ENCODE assay signal across 25 mouse cellular contexts in genomic region chr2:130452266-130452665, GRCm38 (mm10). TPM values are rescaled to one million over a fixed set of nuclear protein-coding genes. Genes with fewer than 3 reads are reported as not detected.
DNase-seq lines count a peak whose midpoint lies in the region; ATAC-seq lines count a peak whose summit lies in the region.
"Had no signal": no experiment of that assay in that cellular context is flagged by ENCODE, and none has a peak within 500 bp of the region (broad histone marks: within the 10 kb centered on the region; RNA-seq: fewer than 3 reads in every experiment).

No protein-coding gene starts in this region.

- no peaks in the 10 kb centered on the region for H3K36me3 ChIP-seq in hindbrain, embryonic 13.5 days
- H3K36me3 ChIP-seq in hindbrain, embryonic 12.5 days = no peaks in the 10 kb centered on the region
- H3K36me3 ChIP-seq in midbrain, embryonic 13.5 days = no peaks in the 10 kb centered on the region
- H3K36me3 ChIP-seq in midbrain, embryonic 10.5 days = no peaks in the 10 kb centered on the region
- no peaks in the 10 kb centered on the region for H3K36me3 ChIP-seq in forebrain, embryonic 16.5 days (ENCODE audit: control insufficient read depth, insufficient read depth)
- H3K36me3 ChIP-seq in macrophage (ENCODE audit: inconsistent target) = no peaks in the 10 kb centered on the region
- H3K36me3 ChIP-seq: heart, embryonic 15.5 days; intestine, embryonic 15.5 days; kidney, embryonic 15.5 days had no signal

- peak overlapping the region; percentile 89; the same call in 1 of the 2 replicates for H3K9ac ChIP-seq in hindbrain, embryonic 13.5 days
- no peak overlapping the region for H3K9ac ChIP-seq in hindbrain, embryonic 12.5 days
- no peak overlapping the region for H3K9ac ChIP-seq in midbrain, embryonic 13.5 days (replicated peaks)
- no peak overlapping the region for H3K9ac ChIP-seq in forebrain, embryonic 16.5 days (replicated peaks; ENCODE audit: low read depth, low read length)
- H3K9ac ChIP-seq: lung, embryonic 14.5 days had no signal

- no peak for DNase-seq in midbrain, embryonic 10.5 days (ENCODE audit: low spot score)
- no peak for DNase-seq in cerebellum, adult 11-12 months
- DNase-seq: gastrocnemius, postnatal 10 days; heart, adult 2 months; lung, embryonic 14.5 days; lung, postnatal 36 days; right cerebral cortex, adult 18-20 months had no signal

- H3K79me2 ChIP-seq in macrophage (ENCODE audit: inconsistent target) = peaks cover 69% of the 10 kb centered on the region

- H3K9me3 ChIP-seq in hindbrain, embryonic 13.5 days = no peaks in the 10 kb centered on the region
- no peaks in the 10 kb centered on the region for H3K9me3 ChIP-seq in hindbrain, embryonic 12.5 days (replicated peaks)
- no peaks in the 10 kb centered on the region for H3K9me3 ChIP-seq in midbrain, embryonic 13.5 days
- H3K9me3 ChIP-seq in midbrain, embryonic 10.5 days (replicated peaks) = no peaks in the 10 kb centered on the region
- no peaks in the 10 kb centered on the region for H3K9me3 ChIP-seq in forebrain, embryonic 16.5 days (ENCODE audit: control insufficient read depth, low read length)
- H3K9me3 ChIP-seq: heart, embryonic 15.5 days; intestine, embryonic 15.5 days; kidney, embryonic 15.5 days had no signal

- H3K4me3 ChIP-seq in hindbrain, embryonic 13.5 days = no peak overlapping the region
- no peak overlapping the region for H3K4me3 ChIP-seq in hindbrain, embryonic 12.5 days
- no peak overlapping the region for H3K4me3 ChIP-seq in midbrain, embryonic 13.5 days (replicated peaks)
- H3K4me3 ChIP-seq in midbrain, embryonic 10.5 days = no peak overlapping the region
- no peak overlapping the region for H3K4me3 ChIP-seq in forebrain, embryonic 16.5 days (replicated peaks; ENCODE audit: low read length)
- peak overlapping the region; percentile 85; the same call in 1 of the 2 replicates for H3K4me3 ChIP-seq in macrophage (ENCODE audit: inconsistent target)
- H3K4me3 ChIP-seq: heart, adult 2 months; intestine, embryonic 15.5 days had no signal

- H3K4me2 ChIP-seq in hindbrain, embryonic 13.5 days = peak overlapping the region; percentile 86; the same call in 1 of the 2 replicates
- no peak overlapping the region for H3K4me2 ChIP-seq in hindbrain, embryonic 12.5 days (replicated peaks)
- 0 out of 2 replicates have a peak overlapping the region, but pooled peaks have one; percentile 4 for H3K4me2 ChIP-seq in midbrain, embryonic 13.5 days (replicated peaks)
- 0 out of 2 replicates have a peak overlapping the region, but pooled peaks have one; percentile 89 for H3K4me2 ChIP-seq in forebrain, embryonic 16.5 days (ENCODE audit: low read length)

- 64% methylated on average over 2 of the region's 2 CpGs for WGBS in hindbrain, embryonic 13.5 days
- WGBS in hindbrain, embryonic 12.5 days = 70% methylated on average over 2 of the region's 2 CpGs
- 58% methylated on average over 2 of the region's 2 CpGs for WGBS in midbrain, embryonic 13.5 days
- 54% methylated on average over 2 of the region's 2 CpGs for WGBS in midbrain, embryonic 10.5 days
- WGBS in forebrain, embryonic 16.5 days = 47% methylated on average over 2 of the region's 2 CpGs
- WGBS in macrophage (ENCODE audit: missing documents) = 100% methylated on average over 1 of the region's 2 CpGs

- no peak for ATAC-seq in hindbrain, embryonic 13.5 days (ENCODE audit: low FRiP score)
- no peak for ATAC-seq in hindbrain, embryonic 12.5 days (ENCODE audit: low FRiP score)
- ATAC-seq in midbrain, embryonic 13.5 days = no peak
- ATAC-seq in forebrain, embryonic 16.5 days = no peak
- ATAC-seq in frontal cortex, adult (ENCODE audit: low TSS enrichment) = no peak
- ATAC-seq: intestine, embryonic 15.5 days had no signal

- H3K27me3 ChIP-seq in hindbrain, embryonic 13.5 days = peaks cover 8% of the 10 kb centered on the region
- H3K27me3 ChIP-seq in hindbrain, embryonic 12.5 days = peaks cover 7% of the 10 kb centered on the region; the same call in 1 of the 2 replicates
- peaks cover 15% of the 10 kb centered on the region for H3K27me3 ChIP-seq in midbrain, embryonic 13.5 days
- peaks cover 23% of the 10 kb centered on the region for H3K27me3 ChIP-seq in midbrain, embryonic 10.5 days (ENCODE audit: low read depth, poor library complexity, severe bottlenecking)
- no peaks in the 10 kb centered on the region for H3K27me3 ChIP-seq in forebrain, embryonic 16.5 days (replicated peaks; ENCODE audit: control insufficient read depth, insufficient read depth, low read length)
- H3K27me3 ChIP-seq: heart, embryonic 15.5 days; intestine, embryonic 15.5 days had no signal

- H3K4me1 ChIP-seq in hindbrain, embryonic 13.5 days (replicated peaks) = peaks cover 41% of the 10 kb centered on the region
- H3K4me1 ChIP-seq in hindbrain, embryonic 12.5 days = peaks cover 28% of the 10 kb centered on the region
- peaks cover 51% of the 10 kb centered on the region for H3K4me1 ChIP-seq in midbrain, embryonic 13.5 days (replicated peaks)
- H3K4me1 ChIP-seq in midbrain, embryonic 10.5 days = peaks cover 41% of the 10 kb centered on the region
- peaks cover 42% of the 10 kb centered on the region for H3K4me1 ChIP-seq in forebrain, embryonic 16.5 days (replicated peaks; ENCODE audit: control insufficient read depth, insufficient read depth, low read length)

- H3K27ac ChIP-seq in hindbrain, embryonic 13.5 days = no peak overlapping the region
- H3K27ac ChIP-seq in hindbrain, embryonic 12.5 days = no peak overlapping the region
- no peak overlapping the region for H3K27ac ChIP-seq in midbrain, embryonic 13.5 days
- H3K27ac ChIP-seq in midbrain, embryonic 10.5 days (replicated peaks) = no peak overlapping the region
- no peak overlapping the region for H3K27ac ChIP-seq in forebrain, embryonic 16.5 days (ENCODE audit: low read length)
- peak overlapping the region; percentile 81 for H3K27ac ChIP-seq in macrophage
- H3K27ac ChIP-seq: heart, adult 2 months; heart, embryonic 15.5 days; intestine, embryonic 15.5 days; kidney, embryonic 15.5 days; stomach, postnatal 0 days had no signal

RNA-seq across cellular contexts. Expression of gene Ptpra, which starts 2.2 kb away (rescaled TPM):
- polyA plus RNA-seq in hindbrain, embryonic 13.5 days (2015; fragmentation: Nextera tagmentation; extraction: Ambion mirVana) = 123 and 126 TPM in 2 replicates
- polyA plus RNA-seq in hindbrain, embryonic 12.5 days (2016; fragmentation: Nextera tagmentation; extraction: Ambion mirVana) = 129 and 138 TPM in 2 replicates
- 112 and 126 TPM in 2 replicates for polyA plus RNA-seq in midbrain, embryonic 13.5 days (2015; fragmentation: Nextera tagmentation; extraction: Ambion mirVana)
- polyA plus RNA-seq in midbrain, embryonic 10.5 days (2016; fragmentation: Nextera tagmentation; extraction: Ambion mirVana) = 88.2 and 91.8 TPM in 2 replicates
- 152 and 160 TPM in 2 replicates for polyA plus RNA-seq in forebrain, embryonic 16.5 days (2015; fragmentation: Nextera tagmentation; extraction: Ambion mirVana)
- 100 to 1,000 TPM; 111 to 422 (median 259) TPM for total RNA-seq in macrophage (2018; cell fraction: chromatin; rRNA removed)
- 100 to 1,000 TPM; 105 to 193 (median 134) TPM for total RNA-seq in macrophage (2018; cell fraction: cytosol; rRNA removed)
- 100 to 1,000 TPM; 110 to 340 (median 159) TPM for total RNA-seq in macrophage (2018; cell fraction: nucleus; rRNA removed)
- polyA plus RNA-seq in macrophage (2018) = 146 to 403 TPM (median 209 TPM) in 3 replicates

RNA-seq across cellular contexts. Expression of gene Pced1a, which starts 27.8 kb away (rescaled TPM):
- polyA plus RNA-seq in hindbrain, embryonic 13.5 days (2015; fragmentation: Nextera tagmentation; extraction: Ambion mirVana) = 12.0 and 12.2 TPM in 2 replicates
- polyA plus RNA-seq in hindbrain, embryonic 12.5 days (2016; fragmentation: Nextera tagmentation; extraction: Ambion mirVana) = 12.3 and 12.4 TPM in 2 replicates
- polyA plus RNA-seq in midbrain, embryonic 13.5 days (2015; fragmentation: Nextera tagmentation; extraction: Ambion mirVana) = 10.8 and 11.9 TPM in 2 replicates
- 13.9 and 14.4 TPM in 2 replicates for polyA plus RNA-seq in midbrain, embryonic 10.5 days (2016; fragmentation: Nextera tagmentation; extraction: Ambion mirVana)
- 17.3 and 17.8 TPM in 2 replicates for polyA plus RNA-seq in forebrain, embryonic 16.5 days (2015; fragmentation: Nextera tagmentation; extraction: Ambion mirVana)
- total RNA-seq in macrophage (2018; cell fraction: chromatin; rRNA removed) = 10 to 100 TPM; 37.9 to 74.4 (median 55.7) TPM
- 10 to 100 TPM in 10 of 26 experiments, 1 to 10 TPM in 16; 7.1 to 12.7 (median 9.2) TPM for total RNA-seq in macrophage (2018; cell fraction: cytosol; rRNA removed)
- 10 to 100 TPM; 24.9 to 66.1 (median 40.2) TPM for total RNA-seq in macrophage (2018; cell fraction: nucleus; rRNA removed)
- polyA plus RNA-seq in macrophage (2018) = 9.0 to 12.8 TPM (median 11.4 TPM) in 3 replicates

RNA-seq across cellular contexts. Expression of gene Vps16, which starts 28.1 kb away (rescaled TPM):
- 99.9 and 113 TPM in 2 replicates for polyA plus RNA-seq in hindbrain, embryonic 13.5 days (2015; fragmentation: Nextera tagmentation; extraction: Ambion mirVana)
- 107 and 115 TPM in 2 replicates for polyA plus RNA-seq in hindbrain, embryonic 12.5 days (2016; fragmentation: Nextera tagmentation; extraction: Ambion mirVana)
- polyA plus RNA-seq in midbrain, embryonic 13.5 days (2015; fragmentation: Nextera tagmentation; extraction: Ambion mirVana) = 112 and 124 TPM in 2 replicates
- 117 and 126 TPM in 2 replicates for polyA plus RNA-seq in midbrain, embryonic 10.5 days (2016; fragmentation: Nextera tagmentation; extraction: Ambion mirVana)
- polyA plus RNA-seq in forebrain, embryonic 16.5 days (2015; fragmentation: Nextera tagmentation; extraction: Ambion mirVana) = 134 and 138 TPM in 2 replicates
- 100 to 1,000 TPM; 161 to 355 (median 246) TPM for total RNA-seq in macrophage (2018; cell fraction: chromatin; rRNA removed)
- 10 to 100 TPM; 27.7 to 53.0 (median 41.8) TPM for total RNA-seq in macrophage (2018; cell fraction: cytosol; rRNA removed)
- 100 to 1,000 TPM in 23 of 26 experiments, 10 to 100 TPM in 3; 78.5 to 221 (median 151) TPM for total RNA-seq in macrophage (2018; cell fraction: nucleus; rRNA removed)
- 40.1 to 54.6 TPM (median 47.9 TPM) in 3 replicates for polyA plus RNA-seq in macrophage (2018)

RNA-seq across cellular contexts. Expression of gene Tmem239, which starts 46.0 kb away (rescaled TPM):
- 0.23 and 0.38 TPM in 2 replicates for polyA plus RNA-seq in hindbrain, embryonic 13.5 days (2015; fragmentation: Nextera tagmentation; extraction: Ambion mirVana)
- polyA plus RNA-seq in hindbrain, embryonic 12.5 days (2016; fragmentation: Nextera tagmentation; extraction: Ambion mirVana) = not detected in 2 replicates
- polyA plus RNA-seq in midbrain, embryonic 13.5 days (2015; fragmentation: Nextera tagmentation; extraction: Ambion mirVana) = not detected in 2 replicates
- 0.12 TPM in 1 of 2 replicates, not detected in the other for polyA plus RNA-seq in midbrain, embryonic 10.5 days (2016; fragmentation: Nextera tagmentation; extraction: Ambion mirVana)
- 0.27 TPM in 1 of 2 replicates, not detected in the other for polyA plus RNA-seq in forebrain, embryonic 16.5 days (2015; fragmentation: Nextera tagmentation; extraction: Ambion mirVana)
- total RNA-seq in macrophage (2018; cell fraction: chromatin; rRNA removed) = not detected
- not detected for total RNA-seq in macrophage (2018; cell fraction: cytosol; rRNA removed)
- total RNA-seq in macrophage (2018; cell fraction: nucleus; rRNA removed) = not detected
- polyA plus RNA-seq in macrophage (2018) = not detected in 3 replicates
- total RNA-seq: adrenal gland, adult 18-20 months; adrenal gland, postnatal 4 days; gastrocnemius, postnatal 10 days; heart, adult 2 months; hematopoietic stem cell, adult 5-6 weeks; layer of hippocampus, postnatal 14 days; left cerebral cortex, postnatal 14 days had no signal
- polyA plus RNA-seq: heart, adult 2 months; heart, embryonic 15.5 days; intestine, embryonic 15.5 days; kidney, embryonic 15.5 days; limb, embryonic 14.5 days; lung, embryonic 14.5 days; stomach, postnatal 0 days; thymus, postnatal 0 days; urinary bladder, adult 2 months had no signal

RNA-seq across cellular contexts. Expression of gene 1700020A23Rik, which starts 47.2 kb away (rescaled TPM):
- polyA plus RNA-seq in hindbrain, embryonic 13.5 days (2015; fragmentation: Nextera tagmentation; extraction: Ambion mirVana) = 0.68 and 0.83 TPM in 2 replicates
- 0.35 TPM in 1 of 2 replicates, not detected in the other for polyA plus RNA-seq in hindbrain, embryonic 12.5 days (2016; fragmentation: Nextera tagmentation; extraction: Ambion mirVana)
- polyA plus RNA-seq in midbrain, embryonic 13.5 days (2015; fragmentation: Nextera tagmentation; extraction: Ambion mirVana) = 0.46 and 0.58 TPM in 2 replicates
- polyA plus RNA-seq in midbrain, embryonic 10.5 days (2016; fragmentation: Nextera tagmentation; extraction: Ambion mirVana) = 0.40 TPM in 1 of 2 replicates, not detected in the other
- polyA plus RNA-seq in forebrain, embryonic 16.5 days (2015; fragmentation: Nextera tagmentation; extraction: Ambion mirVana) = 0.73 and 0.86 TPM in 2 replicates
- total RNA-seq in macrophage (2018; cell fraction: chromatin; rRNA removed) = not detected
- total RNA-seq in macrophage (2018; cell fraction: cytosol; rRNA removed) = not detected
- not detected for total RNA-seq in macrophage (2018; cell fraction: nucleus; rRNA removed)
- not detected in 3 replicates for polyA plus RNA-seq in macrophage (2018)
- total RNA-seq: adrenal gland, adult 18-20 months; adrenal gland, postnatal 4 days; gastrocnemius, postnatal 10 days; heart, adult 2 months; hematopoietic stem cell, adult 5-6 weeks; layer of hippocampus, postnatal 14 days; left cerebral cortex, postnatal 14 days had no signal
- polyA plus RNA-seq: heart, adult 2 months; heart, embryonic 15.5 days; intestine, embryonic 15.5 days; kidney, embryonic 15.5 days; limb, embryonic 14.5 days; lung, embryonic 14.5 days; stomach, postnatal 0 days; thymus, postnatal 0 days; urinary bladder, adult 2 months had no signal
